Mouse (Mus musculus): ENCODE results near the gene G6pc3.

G6pc3 gene

DNA sequence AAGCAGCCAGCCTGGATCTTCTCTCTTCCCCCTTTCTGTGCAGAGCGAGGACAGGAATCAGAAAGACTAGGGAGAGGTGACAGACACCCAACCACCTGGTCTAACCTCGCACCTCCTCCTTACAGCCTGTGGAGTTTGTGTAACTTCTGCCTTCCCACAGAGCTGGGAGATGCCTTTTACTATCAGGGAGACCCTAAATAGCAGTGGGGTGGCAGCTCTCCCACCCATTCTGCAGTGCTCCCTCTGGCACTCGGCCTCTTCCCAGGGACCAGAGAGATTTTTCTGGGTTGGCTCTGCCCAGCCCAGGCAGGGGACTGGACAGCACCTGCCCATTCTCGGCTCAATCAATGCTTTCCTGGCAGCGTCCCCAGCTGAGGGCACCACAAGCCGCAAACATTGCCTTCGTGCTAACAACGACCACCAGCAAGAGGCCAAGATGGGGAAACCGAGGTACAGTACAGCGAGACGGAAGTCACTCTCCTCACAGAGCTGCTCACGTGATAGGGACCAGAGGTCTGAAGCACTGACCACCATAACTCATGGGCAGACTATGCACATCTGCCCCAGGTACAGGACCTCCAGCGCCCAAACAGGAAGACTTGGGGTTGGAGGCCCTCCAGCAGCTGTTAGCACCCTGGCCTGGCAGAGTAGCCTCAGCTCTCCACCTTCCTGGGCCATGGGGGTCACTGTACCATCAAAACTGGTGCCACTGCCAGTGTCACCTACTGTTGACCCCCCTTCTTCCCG is 30.0 kb downstream of the G6pc3 start:
- peak; percentile 50 for DNase-seq

- no peak for DNase-seq
These were observed 30.6 kb downstream of the G6pc3 start for GRCm38 (mm10) chr11:102219994-102220346.

- no peak for DNase-seq
These were observed 31.0 kb downstream of the G6pc3 start for GRCm38 (mm10) chr11:102220451-102220850.

DNA sequence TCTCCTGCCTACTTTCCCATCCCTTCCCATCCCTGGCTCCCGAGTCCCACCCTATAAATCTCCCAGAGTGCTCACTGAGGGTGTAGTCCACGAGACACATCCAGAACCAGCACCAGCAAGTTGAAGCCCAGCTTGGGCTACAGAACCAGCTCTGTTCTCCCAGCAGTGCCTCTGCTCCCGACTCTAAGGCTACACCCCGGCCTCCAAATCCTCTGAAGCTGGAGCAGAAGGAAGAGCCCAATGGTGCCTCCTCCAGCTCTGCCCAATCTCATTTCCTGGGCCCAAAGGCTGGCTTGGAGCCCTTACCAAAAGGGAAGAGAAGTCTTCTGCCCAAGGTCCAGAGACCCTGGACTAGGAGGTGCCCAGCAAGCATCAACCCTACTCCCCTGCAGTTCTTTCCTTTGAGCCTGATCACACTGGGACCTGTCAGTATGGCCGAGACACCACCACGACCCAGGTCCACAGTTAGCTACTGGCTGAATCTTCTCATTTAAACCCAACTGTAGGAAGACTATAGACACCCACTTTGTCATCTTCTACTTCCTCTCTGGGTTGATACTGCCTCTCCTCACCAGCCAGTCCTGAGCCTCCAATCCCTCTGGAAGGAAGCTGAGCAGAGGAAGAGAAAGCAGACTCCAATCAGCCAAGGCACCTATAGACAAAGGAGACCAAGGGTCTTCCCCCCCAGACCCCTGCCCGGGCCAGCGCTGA is 32.0 kb downstream of the G6pc3 start:
- no peak for DNase-seq

DNA sequence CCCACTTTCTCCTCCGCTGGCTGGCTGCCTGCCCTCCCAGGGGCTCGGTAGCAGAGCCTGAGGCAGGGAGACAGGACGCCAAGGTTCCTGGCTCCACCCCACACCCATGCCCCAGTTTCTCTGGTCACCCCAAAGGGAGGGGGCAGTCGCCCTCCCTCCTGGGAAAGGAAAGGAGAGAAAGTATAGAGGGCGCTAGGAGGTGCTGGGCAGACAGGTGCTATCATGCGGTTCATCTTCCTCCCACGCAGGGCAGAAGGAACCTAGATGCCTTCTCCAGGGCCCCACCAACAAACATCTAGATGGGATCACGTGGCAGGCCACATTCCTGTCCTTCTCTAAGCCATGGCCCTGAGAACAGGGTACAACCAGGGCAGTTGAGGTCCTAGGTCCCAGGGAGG is 32.5 kb downstream of the G6pc3 start:
- DNase-seq = peak; percentile 72

DNA sequence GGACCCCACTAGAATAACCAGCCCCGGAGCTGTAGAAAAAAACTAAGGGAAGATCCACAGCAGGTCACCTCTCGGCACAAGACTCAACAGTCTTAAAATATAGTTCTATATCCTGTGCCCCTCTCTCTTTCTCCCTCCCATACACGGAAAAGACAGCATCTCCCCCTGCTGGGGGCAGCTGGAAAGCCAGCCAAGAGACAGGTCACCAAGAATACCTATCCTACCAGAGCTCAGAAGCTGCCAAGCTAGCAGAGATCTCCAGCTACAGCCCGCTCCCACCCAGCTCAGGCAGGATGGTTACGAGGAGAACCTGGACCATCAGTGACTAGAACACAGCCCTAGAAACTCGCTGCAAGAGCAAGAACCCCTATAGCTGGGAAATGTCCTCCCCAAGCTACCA is 33.7 kb downstream of the G6pc3 start:
- DNase-seq = no peak

GRCm38 (mm10) chr11:102224686-102225085 is 35.3 kb downstream of the G6pc3 start:
- no peak for DNase-seq

DNA sequence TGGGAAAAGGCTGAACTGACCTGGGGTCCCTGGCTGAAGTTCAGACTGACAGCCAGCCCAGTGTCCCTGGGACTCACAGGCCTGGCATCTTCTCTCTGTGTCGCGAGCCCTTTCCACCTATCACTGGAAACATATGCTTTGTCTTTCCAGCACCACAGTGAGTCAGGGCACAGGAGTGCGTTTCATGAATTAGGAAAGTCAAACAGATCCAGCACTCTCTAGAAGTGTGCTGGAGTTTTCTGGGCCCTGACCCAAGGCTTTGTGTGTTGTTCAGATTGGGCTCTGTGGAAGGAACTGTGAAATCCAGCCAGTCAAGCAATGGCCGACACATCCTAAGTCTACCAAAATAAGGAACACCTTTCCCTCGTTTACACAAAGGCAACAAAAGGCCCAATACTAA is 35.8 kb downstream of the G6pc3 start:
- DNase-seq = no peak

GRCm38 (mm10) chr11:102226067-102226978 is 36.9 kb downstream of the G6pc3 start:
- DNase-seq = no peak

GRCm38 (mm10) chr11:102227270-102228190 is 38.1 kb downstream of the G6pc3 start:
- DNase-seq = no peak

GRCm38 (mm10) chr11:102228191-102228545 is 38.7 kb downstream of the G6pc3 start:
- DNase-seq = no peak

GRCm38 (mm10) chr11:102228646-102229268 is 39.3 kb downstream of the G6pc3 start:
- DNase-seq = no peak

- no peak for DNase-seq
These were observed 40.0 kb downstream of the G6pc3 start for GRCm38 (mm10) chr11:102229331-102229953.

GRCm38 (mm10) chr11:102230006-102230741 is 40.8 kb downstream of the G6pc3 start, which contains the start of gene Hdac5:
TSS of gene Hdac5 (minus strand) at chr11:102230166.
- peak; percentile 98 for DNase-seq

- no peak for DNase-seq
These were observed 46.6 kb downstream of the G6pc3 start for GRCm38 (mm10) chr11:102236022-102236421.

GRCm38 (mm10) chr11:102240636-102241035 is 51.2 kb downstream of the G6pc3 start:
- DNase-seq = no peak

GRCm38 (mm10) chr11:102241246-102241645 is 51.8 kb downstream of the G6pc3 start:
- peak; percentile 55 for DNase-seq

GRCm38 (mm10) chr11:102241874-102242273 is 52.5 kb downstream of the G6pc3 start:
- DNase-seq = no peak

All from kidney, adult 11 months (tissue).